Mouse (Mus musculus) forebrain, embryonic 12.5 days (tissue): ENCODE data around the gene Fchsd2. TPM values are rescaled to one million over a fixed set of nuclear protein-coding genes. Genes with fewer than 3 reads are reported as not detected.

Experiments
- ATAC-seq: fragments of 200-750 bp; cut with Nextera tagmentation; 2 replicates; pipeline ENCODE4 v1.8.0; 2017; ENCODE audit warnings: moderate TSS enrichment; ENCODE audit not compliant: low FRiP score
- H3K27ac ChIP-seq: fragments of 300-500 bp; sonication (generic); 2 replicates; pipeline ENCODE4 v1.5.1; 2016; ENCODE audit warnings: mild to moderate bottlenecking
- H3K27me3 ChIP-seq: fragments of 300-500 bp; sonication (generic); 2 replicates; pipeline ENCODE4 v1.6.1; 2016; ENCODE audit warnings: mild to moderate bottlenecking
- H3K36me3 ChIP-seq: fragments of 300-500 bp; sonication (generic); replicated peaks from 2 replicates; pipeline ENCODE4 v1.6.1; 2016; ENCODE audit warnings: mild to moderate bottlenecking
- H3K4me1 ChIP-seq: fragments of 300-500 bp; sonication (generic); 2 replicates; pipeline ENCODE4 v1.6.1; 2016
- H3K4me2 ChIP-seq: fragments of 300-500 bp; sonication (generic); 2 replicates; pipeline ENCODE4 v1.6.1; 2016; ENCODE audit warnings: mild to moderate bottlenecking, moderate library complexity
- H3K4me3 ChIP-seq: fragments of 300-500 bp; sonication (generic); replicated peaks from 2 replicates; pipeline ENCODE4 v1.5.1; 2016; ENCODE audit warnings: mild to moderate bottlenecking
- H3K9ac ChIP-seq: fragments of 300-500 bp; sonication (generic); 2 replicates; pipeline ENCODE4 v1.6.1; 2016; ENCODE audit warnings: mild to moderate bottlenecking
- H3K9me3 ChIP-seq: fragments of 300-500 bp; sonication (generic); 2 replicates; pipeline ENCODE4 v1.6.1; 2016
- WGBS: fragments of 180-500 bp; shearing (Covaris S2); methylation state at CpG from one replicate; pipeline ENCODE4 v1.1.7; 2016; 5-methylcytosine and 5-hydroxymethylcytosine counted together
- polyA plus RNA-seq: library from polyadenylated mRNA; unstranded; fragments of >200 nt; fragmentation: Nextera tagmentation; extraction: Ambion mirVana; gene quantifications from 2 replicates; pipeline ENCODE4 v1.2.1, GENCODE M21; 2016

The Fchsd2 gene
- polyA plus RNA-seq, 1 experiment from 2014 or later: 37.5 TPM

DNA sequence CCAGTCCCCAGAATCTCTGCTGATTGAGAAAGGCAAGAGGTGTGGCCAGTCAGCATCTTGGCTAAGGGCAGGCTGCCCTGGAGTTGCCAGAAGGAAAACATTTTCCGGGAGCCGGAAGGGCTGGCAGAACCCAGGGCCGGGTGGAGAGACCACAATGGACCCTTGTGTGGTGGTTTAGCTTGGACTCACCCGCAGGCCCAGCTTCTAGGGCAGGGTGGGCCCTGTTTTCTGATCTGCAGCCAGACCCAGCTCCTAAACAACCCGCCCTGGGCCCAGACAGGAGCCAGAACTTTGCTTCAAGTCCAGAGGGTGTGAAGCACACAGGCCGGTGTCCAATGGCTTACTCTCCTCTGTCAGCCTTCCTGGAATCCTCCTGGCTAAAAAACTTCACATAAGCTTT is 30.4 kb upstream of the Fchsd2 start:
- Histone ChIP-seq H3K4me1 (peaks cover 5% of the 10 kb centered on the region; the same call in 1 of the 2 replicates), H3K27ac (no peak overlapping the region), H3K9ac (no peak overlapping the region), H3K9me3 (no peaks in the 10 kb centered on the region), H3K27me3 (0 out of 2 replicates have a peak, but pooled peaks cover 4% of the 10 kb centered on the region), H3K4me2 (no peak overlapping the region), H3K36me3 (no peaks in the 10 kb centered on the region), H3K4me3 (no peak overlapping the region)
- WGBS: 81% methylated on average over 6 of the region's 6 CpGs
- ATAC-seq: no peak

DNA sequence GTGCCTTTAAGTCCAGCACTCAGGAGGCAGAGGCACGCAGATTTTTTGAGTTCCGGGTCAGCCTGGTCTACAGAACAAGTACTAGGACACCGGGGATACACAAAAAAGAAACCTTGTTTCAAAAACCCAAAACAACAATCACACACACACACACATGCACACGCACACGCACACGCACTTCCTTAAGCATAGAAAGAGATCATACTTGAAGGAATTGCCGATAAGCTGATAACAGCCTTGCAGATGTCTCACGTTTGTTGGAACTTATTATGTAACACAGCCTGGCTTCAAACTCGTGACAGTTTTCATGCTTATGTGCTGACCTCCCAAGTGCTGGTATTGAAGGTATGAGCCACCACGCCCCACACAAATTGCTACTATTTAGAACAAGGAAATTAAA is 29.1 kb upstream of the Fchsd2 start:
- no peaks in the 10 kb centered on the region for H3K9me3 ChIP-seq
- no peak overlapping the region for H3K4me2 ChIP-seq
- H3K27ac ChIP-seq: no peak overlapping the region
- H3K36me3 ChIP-seq: no peaks in the 10 kb centered on the region
- ATAC-seq: no peak
- WGBS: 90% methylated on average over 10 of the region's 10 CpGs
- H3K4me1 ChIP-seq: no peaks in the 10 kb centered on the region
- no peak overlapping the region for H3K4me3 ChIP-seq
- H3K27me3 ChIP-seq: 0 out of 2 replicates have a peak, but pooled peaks cover 4% of the 10 kb centered on the region
- no peak overlapping the region for H3K9ac ChIP-seq

DNA sequence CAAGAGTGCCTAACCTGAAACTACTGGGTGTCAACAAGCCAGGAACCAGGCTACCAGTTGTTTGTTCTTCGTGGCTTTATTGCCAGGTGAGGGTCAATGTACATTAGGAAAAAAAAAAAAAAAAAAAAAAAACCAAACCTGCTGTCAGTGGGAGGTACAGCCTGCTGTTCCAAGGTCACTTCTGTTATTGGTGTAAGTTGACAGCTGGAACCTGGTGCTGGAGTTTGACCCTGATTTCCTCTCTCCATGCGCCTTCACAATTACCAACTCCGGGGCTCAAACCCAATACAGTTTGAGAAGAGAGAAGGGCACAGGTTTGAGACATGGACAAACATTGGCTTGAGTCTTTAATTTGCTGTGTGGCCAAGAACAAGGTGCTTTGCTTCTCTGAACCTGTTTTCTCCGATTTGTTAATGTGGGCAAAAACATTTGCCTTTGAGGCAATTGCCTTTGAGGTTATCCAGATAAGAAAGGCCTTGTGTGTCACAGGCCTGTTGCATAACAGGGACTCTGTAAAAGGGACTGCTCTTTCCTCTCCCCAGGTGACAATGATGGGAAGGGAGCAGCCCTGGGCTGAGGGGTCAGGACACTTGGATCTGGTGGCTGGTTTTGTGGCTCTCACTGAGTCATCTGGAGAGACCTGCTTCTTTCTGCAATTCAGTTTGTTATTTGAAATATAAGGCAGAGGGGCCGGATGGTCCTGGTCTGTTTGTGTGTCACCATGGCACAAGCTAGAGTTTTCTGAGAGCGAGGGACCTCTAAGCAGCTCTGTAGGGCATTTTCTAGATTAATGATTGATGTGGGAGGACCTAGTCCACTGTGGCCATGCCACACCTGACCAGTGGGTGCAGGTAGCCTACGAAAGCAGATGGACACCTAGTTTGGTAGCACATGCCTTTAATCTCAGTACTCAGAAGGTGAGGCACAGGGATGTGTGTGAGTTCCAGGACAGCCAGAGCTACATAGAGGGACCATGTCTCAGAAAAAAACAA is 27.7 kb upstream of the Fchsd2 start:
- Histone ChIP-seq H3K27me3 (0 out of 2 replicates have a peak, but pooled peaks cover 4% of the 10 kb centered on the region), H3K4me3 (no peak overlapping the region), H3K4me2 (no peak overlapping the region), H3K9me3 (no peaks in the 10 kb centered on the region), H3K27ac (no peak overlapping the region), H3K9ac (no peak overlapping the region), H3K4me1 (no peaks in the 10 kb centered on the region), H3K36me3 (no peaks in the 10 kb centered on the region)
- WGBS: 90% methylated on average over 7 of the region's 7 CpGs
- ATAC-seq: no peak

- Histone ChIP-seq H3K4me2 (no peak overlapping the region), H3K9me3 (no peaks in the 10 kb centered on the region), H3K4me1 (no peaks in the 10 kb centered on the region), H3K27me3 (0 out of 2 replicates have a peak, but pooled peaks cover 4% of the 10 kb centered on the region), H3K4me3 (no peak overlapping the region), H3K9ac (no peak overlapping the region), H3K36me3 (no peaks in the 10 kb centered on the region), H3K27ac (no peak overlapping the region)
- ATAC-seq: no peak
- 91% methylated on average over 5 of the region's 5 CpGs for WGBS
Measured at GRCm38 (mm10) chr7:101066009-101066408, 26.7 kb upstream of the Fchsd2 start.

- Histone ChIP-seq H3K36me3 (no peaks in the 10 kb centered on the region), H3K27ac (no peak overlapping the region), H3K27me3 (0 out of 2 replicates have a peak, but pooled peaks cover 4% of the 10 kb centered on the region), H3K4me3 (no peak overlapping the region), H3K9me3 (no peaks in the 10 kb centered on the region), H3K4me1 (no peaks in the 10 kb centered on the region), H3K4me2 (no peak overlapping the region), H3K9ac (no peak overlapping the region)
- no peak for ATAC-seq
- WGBS: 80% methylated on average over 3 of the region's 3 CpGs
Measured at GRCm38 (mm10) chr7:101066650-101067346, 25.9 kb upstream of the Fchsd2 start.

DNA sequence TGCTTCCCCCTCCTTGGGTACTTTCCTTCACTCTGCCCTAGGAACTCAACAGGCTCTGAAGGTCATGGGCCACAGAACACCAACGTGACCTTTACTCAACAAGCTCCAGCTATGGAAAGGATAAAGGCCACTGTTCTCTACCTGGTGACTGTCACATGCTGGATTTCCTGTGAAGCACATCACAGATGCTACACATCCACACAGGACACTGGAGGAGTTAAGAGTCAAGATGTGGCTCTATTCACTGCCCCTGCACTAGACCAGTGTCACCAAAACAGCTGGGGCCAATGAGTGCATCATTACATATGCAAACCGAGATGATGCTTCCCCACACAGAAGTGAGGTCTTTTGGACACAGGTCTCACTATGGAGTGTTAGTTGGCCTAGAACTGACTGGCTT is 25.1 kb upstream of the Fchsd2 start:
- no peak overlapping the region for H3K4me3 ChIP-seq
- no peaks in the 10 kb centered on the region for H3K4me1 ChIP-seq
- no peak for ATAC-seq
- no peak overlapping the region for H3K4me2 ChIP-seq
- H3K27me3 ChIP-seq: no peaks in the 10 kb centered on the region
- H3K36me3 ChIP-seq: no peaks in the 10 kb centered on the region
- WGBS: 79% methylated on average over 2 of the region's 2 CpGs
- H3K27ac ChIP-seq: no peak overlapping the region
- no peak overlapping the region for H3K9ac ChIP-seq
- H3K9me3 ChIP-seq: no peaks in the 10 kb centered on the region

DNA sequence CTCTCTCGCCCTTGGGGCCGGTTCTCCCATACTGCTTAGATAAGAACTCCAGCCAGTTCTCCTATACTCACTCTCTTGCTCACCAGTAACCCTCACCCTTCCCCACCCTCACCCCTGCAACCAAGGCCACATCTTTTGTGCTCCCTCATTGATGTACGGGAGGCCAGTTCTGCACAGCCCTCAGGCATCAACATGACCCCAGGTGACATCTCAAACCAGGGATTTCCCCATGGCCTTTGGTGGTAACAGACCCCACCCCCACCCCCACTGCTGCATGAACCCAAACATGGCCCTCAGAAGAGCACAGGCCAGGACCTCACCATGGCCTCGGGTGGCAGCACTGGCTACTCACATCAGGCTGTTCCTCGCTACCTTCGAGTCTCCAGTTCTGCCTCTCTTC is 23.4 kb upstream of the Fchsd2 start:
- Histone ChIP-seq H3K9me3 (no peaks in the 10 kb centered on the region), H3K36me3 (no peaks in the 10 kb centered on the region), H3K27me3 (no peaks in the 10 kb centered on the region), H3K4me2 (no peak overlapping the region), H3K9ac (no peak overlapping the region), H3K4me1 (no peaks in the 10 kb centered on the region), H3K27ac (no peak overlapping the region), H3K4me3 (no peak overlapping the region)
- 78% methylated on average over 6 of the region's 6 CpGs for WGBS
- no peak for ATAC-seq

GRCm38 (mm10) chr7:101070406-101070805 is 22.3 kb upstream of the Fchsd2 start:
- H3K36me3 ChIP-seq: no peaks in the 10 kb centered on the region
- no peaks in the 10 kb centered on the region; the same call in 1 of the 2 replicates for H3K4me1 ChIP-seq
- no peak overlapping the region for H3K4me2 ChIP-seq
- no peak overlapping the region for H3K4me3 ChIP-seq
- H3K27me3 ChIP-seq: no peaks in the 10 kb centered on the region
- 57% methylated on average over 4 of the region's 4 CpGs for WGBS
- ATAC-seq: no peak
- no peaks in the 10 kb centered on the region for H3K9me3 ChIP-seq
- no peak overlapping the region for H3K27ac ChIP-seq
- no peak overlapping the region for H3K9ac ChIP-seq

DNA sequence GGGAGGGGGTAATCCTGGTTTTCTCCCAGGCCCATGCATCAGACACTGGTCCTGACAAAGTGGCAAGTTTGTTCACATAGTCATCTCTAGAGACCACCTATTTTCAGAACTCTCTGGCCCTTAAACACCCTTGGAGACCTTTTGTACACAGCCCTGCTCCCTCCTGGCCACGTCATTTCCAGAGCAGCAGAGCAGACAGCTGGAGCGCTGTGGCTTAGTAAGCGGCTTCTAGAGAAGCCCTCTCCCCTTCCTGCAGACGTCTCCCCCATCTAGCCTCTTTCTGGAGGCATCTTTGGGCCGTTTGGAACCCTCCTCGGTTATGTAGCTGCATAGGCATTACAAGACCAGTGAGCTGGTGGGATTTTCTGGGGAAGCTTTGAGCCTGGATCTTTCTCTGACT is 21.6 kb upstream of the Fchsd2 start:
- Histone ChIP-seq H3K36me3 (no peaks in the 10 kb centered on the region), H3K4me1 (no peaks in the 10 kb centered on the region; the same call in 1 of the 2 replicates), H3K9me3 (no peaks in the 10 kb centered on the region), H3K9ac (no peak overlapping the region), H3K27me3 (no peaks in the 10 kb centered on the region), H3K4me3 (no peak overlapping the region), H3K27ac (no peak overlapping the region), H3K4me2 (no peak overlapping the region)
- ATAC-seq: no peak
- WGBS: 54% methylated on average over 6 of the region's 6 CpGs

DNA sequence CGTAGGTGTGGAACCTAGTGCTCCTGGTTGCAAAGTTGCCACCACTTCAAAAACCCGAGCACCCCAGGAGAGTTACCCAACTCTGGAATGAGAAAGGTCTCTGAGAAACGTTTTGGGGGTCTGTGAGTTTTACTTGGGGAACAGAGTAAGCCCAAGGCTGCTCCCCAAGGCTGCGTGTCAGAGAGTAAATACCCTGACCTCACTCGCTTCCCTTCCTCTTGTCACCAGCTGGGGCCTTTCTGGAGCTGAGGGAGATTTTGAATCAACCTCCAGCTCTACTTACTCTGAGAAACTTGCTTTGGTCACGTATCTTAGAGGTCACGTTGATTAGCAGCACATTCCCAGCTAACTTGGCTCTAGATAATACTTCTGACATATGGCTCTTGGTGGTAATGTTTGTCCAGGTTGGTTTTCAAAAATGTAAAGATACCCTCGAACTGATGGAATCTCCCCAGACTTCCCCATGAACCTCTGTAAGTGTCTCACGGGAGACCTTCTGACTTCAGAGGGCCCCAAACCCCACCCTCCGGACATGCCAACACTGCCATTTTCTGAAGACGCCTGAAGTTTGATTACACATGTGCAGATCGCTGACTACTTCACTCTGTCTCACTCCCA is 20.4 kb upstream of the Fchsd2 start:
- H3K9me3 ChIP-seq: no peaks in the 10 kb centered on the region
- 86% methylated on average over 12 of the region's 12 CpGs for WGBS
- no peak overlapping the region for H3K9ac ChIP-seq
- H3K36me3 ChIP-seq: no peaks in the 10 kb centered on the region
- no peaks in the 10 kb centered on the region; the same call in 1 of the 2 replicates for H3K4me1 ChIP-seq
- ATAC-seq: no peak
- H3K27ac ChIP-seq: no peak overlapping the region
- no peak overlapping the region for H3K4me2 ChIP-seq
- no peaks in the 10 kb centered on the region for H3K27me3 ChIP-seq
- H3K4me3 ChIP-seq: no peak overlapping the region

DNA sequence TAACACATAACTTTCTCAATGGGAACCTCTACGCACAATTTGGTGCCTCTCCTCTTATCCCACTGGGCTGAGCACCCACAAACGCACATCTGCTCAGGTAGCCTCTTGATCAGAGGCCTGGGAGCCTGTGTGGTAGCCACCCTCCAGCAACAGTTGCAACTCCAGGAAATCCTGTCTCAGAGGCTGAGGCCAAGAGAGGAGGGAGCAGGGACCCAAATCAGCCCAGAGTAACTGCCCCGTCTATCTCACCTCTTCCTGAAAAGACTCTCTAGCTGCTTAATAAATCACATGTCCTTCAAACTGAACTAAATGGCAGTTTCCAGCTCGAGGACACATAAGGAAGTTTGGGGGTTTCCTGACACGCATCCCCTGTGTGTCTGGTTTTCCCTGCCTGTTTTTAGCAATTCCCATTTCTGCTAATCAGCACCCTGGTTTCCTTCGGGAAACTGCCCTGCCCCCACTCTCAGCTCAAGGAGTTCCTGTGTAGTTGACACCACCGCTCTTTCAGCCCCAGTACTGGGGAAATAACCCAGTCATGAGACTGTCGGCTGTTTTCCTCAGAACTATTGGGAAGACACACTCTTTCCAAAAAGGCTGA is 18.4 kb upstream of the Fchsd2 start:
- Histone ChIP-seq H3K36me3 (no peaks in the 10 kb centered on the region), H3K4me3 (no peak overlapping the region), H3K9ac (no peak overlapping the region), H3K4me1 (no peaks in the 10 kb centered on the region; the same call in 1 of the 2 replicates), H3K27me3 (no peaks in the 10 kb centered on the region), H3K27ac (no peak overlapping the region), H3K4me2 (no peak overlapping the region), H3K9me3 (no peaks in the 10 kb centered on the region)
- 75% methylated on average over 8 of the region's 8 CpGs for WGBS
- no peak for ATAC-seq
